Mouse (Mus musculus) lung, postnatal 0 days (tissue): Measurements from ENCODE around the gene C1qtnf4. TPM values are rescaled to one million over a fixed set of nuclear protein-coding genes. Genes with fewer than 3 reads are reported as not detected.

Experiments
- ATAC-seq: fragments of 200-750 bp; cut with Nextera tagmentation; 2 replicates; pipeline ENCODE4 v1.8.0; 2017; ENCODE audit warnings: moderate library complexity
- DNase-seq: peaks from one replicate; pipeline ENCODE4 v3.0.0-alpha.2; 2016; ENCODE audit warnings: low spot score
- H3K27ac ChIP-seq: fragments of 300-500 bp; sonication (generic); 2 replicates; pipeline ENCODE4 v1.5.1; 2014; ENCODE audit warnings: antibody characterized with exemption, mild to moderate bottlenecking, low read length, mixed read lengths
- H3K27me3 ChIP-seq: fragments of 300-500 bp; sonication (generic); replicated peaks from 2 replicates; pipeline ENCODE4 v1.6.1; 2014; ENCODE audit warnings: low read length, mixed read lengths; ENCODE audit not compliant: insufficient read depth
- H3K36me3 ChIP-seq: fragments of 300-500 bp; sonication (generic); 2 replicates; pipeline ENCODE4 v1.6.1; 2014; ENCODE audit warnings: low read length, mixed read lengths; ENCODE audit not compliant: insufficient read depth
- H3K4me1 ChIP-seq: fragments of 300-500 bp; sonication (generic); 2 replicates; pipeline ENCODE4 v1.6.1; 2014; ENCODE audit warnings: antibody characterized with exemption, low read depth, low read length, mixed read lengths; ENCODE audit not compliant: insufficient read depth
- H3K4me2 ChIP-seq: fragments of 300-500 bp; sonication (generic); replicated peaks from 2 replicates; pipeline ENCODE4 v1.6.1; 2014; ENCODE audit warnings: low read depth, mild to moderate bottlenecking, low read length, moderate library complexity, mixed read lengths
- H3K4me3 ChIP-seq: fragments of 300-500 bp; sonication (generic); 2 replicates; pipeline ENCODE4 v1.5.1; 2014; ENCODE audit warnings: low read depth, low read length
- H3K9ac ChIP-seq: fragments of 300-500 bp; sonication (generic); replicated peaks from 2 replicates; pipeline ENCODE4 v1.6.1; 2014; ENCODE audit warnings: low read depth, mild to moderate bottlenecking
- H3K9me3 ChIP-seq: fragments of 300-500 bp; sonication (generic); 2 replicates; pipeline ENCODE4 v1.6.1; 2016; ENCODE audit warnings: low read length, mixed read lengths
- CTCF ChIP-seq: IDR thresholded peaks from 2 replicates; pipeline ENCODE4 v1.5.1; 2016; ENCODE audit warnings: antibody characterized with exemption, mild to moderate bottlenecking
- EP300 ChIP-seq: IDR thresholded peaks from 2 replicates; pipeline ENCODE4 v1.6.1; 2016; ENCODE audit warnings: antibody characterized with exemption, mild to moderate bottlenecking, control low read depth
- WGBS: fragments of 180-500 bp; shearing (Covaris S2); extraction: QIAGEN DNeasy Blood & Tissue Kit; methylation state at CpG from one replicate; pipeline ENCODE4 v1.1.7; 2014; 5-methylcytosine and 5-hydroxymethylcytosine counted together
- polyA plus RNA-seq: library from polyadenylated mRNA; unstranded; fragments of >200 nt; fragmentation: Nextera tagmentation; extraction: Ambion mirVana; gene quantifications from 2 replicates; pipeline ENCODE4 v1.2.1, GENCODE M21; 2015

The C1qtnf4 gene
- polyA plus RNA-seq, 1 experiment from 2014 or later: 8.2 TPM

DNA sequence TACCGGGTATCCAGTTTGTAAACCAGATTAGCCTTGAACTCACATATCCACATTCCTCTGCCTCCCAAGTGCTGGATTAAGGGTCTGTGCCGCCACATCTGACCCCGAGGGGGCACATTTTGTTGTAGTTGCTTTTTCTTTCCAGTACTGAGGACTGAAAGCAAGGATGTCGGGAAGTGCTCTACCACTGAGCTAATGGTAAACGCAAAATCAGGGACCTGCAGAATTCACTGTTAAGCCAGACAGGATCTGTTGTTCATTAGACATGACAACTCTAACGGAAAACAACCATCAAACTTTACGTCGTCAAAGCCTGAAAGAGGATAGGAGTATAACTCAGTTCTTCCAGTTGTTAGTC is 39.1 kb upstream of the C1qtnf4 start:
- TF ChIP-seq EP300 (no peak), CTCF (peak; percentile 20; the same call in 1 of the 2 replicates)
- ATAC-seq (peak; percentile 25), DNase-seq (no peak)
- Histone ChIP-seq H3K9ac (peak overlapping the region; percentile 20), H3K4me3 (peak overlapping the region; percentile 85), H3K27me3 (no peaks in the 10 kb centered on the region), H3K9me3 (no peaks in the 10 kb centered on the region), H3K4me2 (peak overlapping the region; percentile 57), H3K27ac (peak overlapping the region; percentile 51), H3K36me3 (peaks cover 5% of the 10 kb centered on the region; the same call in 1 of the 2 replicates), H3K4me1 (no peaks in the 10 kb centered on the region; the same call in 1 of the 2 replicates)
- WGBS: 2% methylated on average over 8 of the region's 8 CpGs

DNA sequence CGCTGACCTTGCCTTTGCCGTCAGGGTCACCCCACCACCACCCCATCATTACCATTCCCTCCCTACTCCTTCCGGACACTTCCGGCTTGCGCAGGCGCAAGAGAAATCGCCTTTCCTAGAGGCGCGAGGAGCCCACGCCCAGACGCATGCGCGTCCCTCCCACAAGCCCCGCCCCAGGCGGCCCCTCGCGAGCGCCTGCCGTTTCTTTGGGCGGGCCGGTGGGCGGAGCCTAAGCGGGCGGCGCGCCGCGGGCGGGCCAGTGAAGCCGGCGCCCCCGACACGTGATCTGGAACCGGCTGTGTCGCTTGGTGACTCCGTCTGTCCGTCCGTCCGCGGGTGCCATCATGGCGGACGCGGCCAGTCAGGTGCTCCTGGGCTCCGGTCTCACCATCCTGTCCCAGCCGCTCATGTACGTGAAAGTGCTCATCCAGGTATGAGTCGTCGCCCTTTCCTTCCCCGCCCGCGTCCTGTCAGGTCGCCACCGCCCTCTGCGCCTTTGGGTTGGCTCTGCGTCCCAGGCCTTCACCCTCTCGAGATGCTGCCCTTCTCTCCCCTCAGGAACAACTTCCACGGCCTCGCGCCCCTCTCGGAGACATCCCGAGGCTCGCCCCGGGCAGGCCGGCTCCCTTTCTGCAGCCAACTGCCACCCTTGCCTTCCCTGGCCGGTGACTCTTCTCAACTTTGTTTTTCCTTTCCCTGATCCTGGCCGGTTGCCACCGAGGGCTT is 38.5 kb upstream of the C1qtnf4 start, which contains the start of gene Mtch2:
TSS of gene Mtch2 (plus strand) at position 201 of the 726 bp plus-strand sequence.
- peak within 1 kb of the TSS; percentile 85 for H3K4me3 ChIP-seq
- peak within 1 kb of the TSS; percentile 75 for H3K4me2 ChIP-seq
- no peaks in the 10 kb centered on the region; the same call in 1 of the 2 replicates for H3K4me1 ChIP-seq
- H3K36me3 ChIP-seq: peaks cover 5% of the 10 kb centered on the region; the same call in 1 of the 2 replicates
- ATAC-seq: peak; percentile 96
- peak within 1 kb of the TSS; percentile 92 for H3K27ac ChIP-seq
- under 1% methylated on average over 51 of the region's 67 CpGs for WGBS
- no peaks in the 10 kb centered on the region for H3K27me3 ChIP-seq
- H3K9ac ChIP-seq: peak within 1 kb of the TSS; percentile 90
- no peak for TF ChIP-seq CTCF
- TF ChIP-seq EP300: no peak
- H3K9me3 ChIP-seq: no peaks in the 10 kb centered on the region
- DNase-seq: peak; percentile 99

DNA sequence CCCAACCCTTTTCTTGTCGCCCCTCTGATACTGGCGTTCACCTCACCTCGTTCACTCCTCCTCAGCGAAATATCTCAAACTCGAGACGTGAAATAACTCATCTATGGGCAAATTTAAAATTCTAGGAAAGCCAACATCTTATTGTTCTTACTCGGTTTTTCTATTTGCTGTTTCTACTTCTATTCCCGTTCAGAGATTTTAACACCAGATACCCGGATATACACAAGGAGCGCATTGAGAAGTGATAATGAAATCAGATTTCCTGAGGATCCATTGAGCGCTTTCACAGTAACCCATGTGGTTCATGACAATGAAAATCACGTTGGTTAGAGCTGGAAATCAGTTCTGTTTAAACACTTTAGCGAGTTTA is 38.0 kb upstream of the C1qtnf4 start:
- H3K9me3 ChIP-seq: no peaks in the 10 kb centered on the region
- no peaks in the 10 kb centered on the region for H3K27me3 ChIP-seq
- H3K27ac ChIP-seq: peak overlapping the region; percentile 92
- H3K4me3 ChIP-seq: peak overlapping the region; percentile 85
- no peak for TF ChIP-seq EP300
- no peak for TF ChIP-seq CTCF
- no peaks in the 10 kb centered on the region; the same call in 1 of the 2 replicates for H3K4me1 ChIP-seq
- peak overlapping the region; percentile 75 for H3K4me2 ChIP-seq
- under 1% methylated on average over 13 of the region's 13 CpGs for WGBS
- ATAC-seq: no peak
- peaks cover 5% of the 10 kb centered on the region; the same call in 1 of the 2 replicates for H3K36me3 ChIP-seq
- DNase-seq: no peak
- H3K9ac ChIP-seq: peak overlapping the region; percentile 90

DNA sequence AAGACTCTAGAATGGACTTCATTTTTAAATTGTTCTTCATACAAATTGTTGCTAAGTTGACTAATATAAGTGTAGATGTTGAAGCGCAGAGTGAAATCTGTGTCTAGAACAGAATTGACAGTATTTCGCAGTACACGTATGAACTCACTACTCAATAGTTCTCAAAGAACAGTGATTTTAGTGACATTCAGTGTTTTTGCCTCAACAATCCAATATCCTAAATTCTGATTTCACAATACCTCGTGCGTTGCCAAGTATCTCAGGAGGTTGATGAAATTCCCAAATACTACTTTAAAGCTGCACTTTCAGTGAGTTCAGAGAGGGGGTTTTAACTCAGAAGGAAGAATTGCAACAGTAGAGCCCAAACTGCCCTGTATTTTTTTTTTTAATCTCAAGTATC is 37.3 kb upstream of the C1qtnf4 start:
- no peak overlapping the region for H3K27ac ChIP-seq
- 51% methylated on average over 5 of the region's 5 CpGs for WGBS

DNA sequence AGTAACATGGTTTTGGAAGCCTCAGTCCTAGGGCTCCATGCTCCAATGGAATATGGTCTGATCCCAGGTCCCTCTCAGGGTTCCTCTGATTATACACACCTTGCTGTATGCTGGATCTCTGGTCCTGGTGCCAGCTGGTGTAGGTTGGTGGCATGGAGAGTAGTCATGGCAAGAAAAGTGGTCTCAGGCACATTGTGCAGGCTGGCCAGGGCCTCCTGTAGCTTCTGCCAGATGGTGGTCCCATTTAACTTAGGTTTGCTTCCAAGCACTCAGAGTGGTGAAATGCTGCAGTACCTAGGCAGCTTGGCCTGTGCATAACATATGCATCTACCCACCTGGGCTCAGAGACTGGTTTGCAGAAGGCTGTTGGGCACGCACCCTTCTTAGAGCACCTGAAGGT is 35.3 kb upstream of the C1qtnf4 start:
- H3K27ac ChIP-seq: no peak overlapping the region
- ATAC-seq (no peak), DNase-seq (no peak)
- TF ChIP-seq CTCF (no peak), EP300 (no peak)
- no peak overlapping the region for H3K9ac ChIP-seq
- H3K4me1 ChIP-seq: no peaks in the 10 kb centered on the region; the same call in 1 of the 2 replicates
- peaks cover 14% of the 10 kb centered on the region for H3K36me3 ChIP-seq
- no peak overlapping the region for H3K4me3 ChIP-seq
- no peaks in the 10 kb centered on the region for H3K27me3 ChIP-seq
- WGBS: 74% methylated on average over 1 of the region's 1 CpGs
- H3K4me2 ChIP-seq: no peak overlapping the region
- no peaks in the 10 kb centered on the region for H3K9me3 ChIP-seq

More for the DNA sequence above, 37.3 kb upstream of the C1qtnf4 start:
- Histone ChIP-seq H3K4me1 (no peaks in the 10 kb centered on the region; the same call in 1 of the 2 replicates), H3K9ac (no peak overlapping the region), H3K27me3 (no peaks in the 10 kb centered on the region), H3K4me2 (peak overlapping the region; percentile 75), H3K9me3 (no peaks in the 10 kb centered on the region), H3K36me3 (peaks cover 11% of the 10 kb centered on the region), H3K4me3 (peak overlapping the region; percentile 85)
- ATAC-seq (no peak), DNase-seq (peak; percentile 64)
- TF ChIP-seq CTCF: no peak
- TF ChIP-seq EP300: no peak

DNA sequence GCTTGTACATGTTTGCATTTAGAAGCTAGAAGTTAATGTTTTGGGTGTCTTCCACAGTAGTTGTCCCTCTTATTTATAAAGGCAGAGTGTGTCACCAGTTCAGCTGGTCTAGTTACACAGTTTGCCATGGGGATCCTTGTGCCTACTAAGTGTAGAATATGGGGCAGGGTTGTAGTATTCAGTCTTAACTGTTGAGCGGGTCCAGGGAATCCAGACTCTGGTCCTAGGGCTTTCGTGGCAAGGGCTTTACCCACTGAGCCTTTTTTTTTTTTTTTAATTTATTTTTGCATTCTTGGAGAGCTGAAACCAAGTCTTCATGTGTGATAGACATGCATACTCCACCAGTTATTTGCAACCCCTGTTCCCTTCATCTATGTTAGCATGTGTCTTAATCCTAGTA is 24.2 kb upstream of the C1qtnf4 start:
- Histone ChIP-seq H3K27me3 (no peaks in the 10 kb centered on the region), H3K9me3 (no peaks in the 10 kb centered on the region), H3K36me3 (peaks cover 50% of the 10 kb centered on the region), H3K9ac (no peak overlapping the region), H3K4me3 (no peak overlapping the region), H3K27ac (no peak overlapping the region), H3K4me2 (no peak overlapping the region), H3K4me1 (no peaks in the 10 kb centered on the region)
- whole genome bisulfite sequencing: 95% methylated on average over 2 of the region's 2 CpGs
- ATAC-seq (no peak), DNase-seq (no peak)
- TF ChIP-seq EP300 (no peak), CTCF (no peak)
